Mouse (Mus musculus) stomach, postnatal 0 days (tissue): ENCODE measurements at regions not wholly inside any gene's neighbourhood (a gene's known extent, or its start where the extent isn't known, plus 50 kb on each side); places are given as distances from the start of the nearest gene placed in this dataset.
A peak's percentile ranks its signal among the peaks of the same experiment; 100 is the strongest.

ENCODE experiments used
- ATAC-seq: fragments of 200-750 bp; cut with Nextera tagmentation; 2 replicates; pipeline ENCODE4 v1.8.0; 2017; ENCODE audit not compliant: low FRiP score, low TSS enrichment
- DNase-seq: peaks from one replicate; pipeline ENCODE4 v3.0.0-alpha.2; 2016; ENCODE audit warnings: low spot score
- H3K27ac ChIP-seq: fragments of 300-500 bp; sonication (generic); replicated peaks from 2 replicates; pipeline ENCODE4 v1.5.1; 2014; ENCODE audit warnings: mild to moderate bottlenecking, control low read depth
- H3K27me3 ChIP-seq: fragments of 300-500 bp; sonication (generic); 2 replicates; pipeline ENCODE4 v1.6.1; 2014; ENCODE audit warnings: low read length; ENCODE audit not compliant: control insufficient read depth, insufficient read depth
- H3K36me3 ChIP-seq: fragments of 300-500 bp; sonication (generic); 2 replicates; pipeline ENCODE4 v1.6.1; 2014; ENCODE audit warnings: low read length, mixed read lengths; ENCODE audit not compliant: control insufficient read depth, insufficient read depth
- H3K4me1 ChIP-seq: fragments of 300-500 bp; sonication (generic); replicated peaks from 2 replicates; pipeline ENCODE4 v1.6.1; 2014; ENCODE audit warnings: antibody characterized with exemption; ENCODE audit not compliant: control insufficient read depth, insufficient read depth
- H3K4me2 ChIP-seq: fragments of 300-500 bp; sonication (generic); replicated peaks from 2 replicates; pipeline ENCODE4 v1.6.1; 2014; ENCODE audit warnings: low read depth, mild to moderate bottlenecking, control low read depth, moderate library complexity
- H3K4me3 ChIP-seq: fragments of 300-500 bp; sonication (generic); 2 replicates; pipeline ENCODE4 v1.5.1; 2014; ENCODE audit warnings: low read depth, low read length, control low read depth
- H3K9ac ChIP-seq: fragments of 300-500 bp; sonication (generic); 2 replicates; pipeline ENCODE4 v1.6.1; 2014; ENCODE audit warnings: mild to moderate bottlenecking, low read length, control low read depth, mixed read lengths
- H3K9me3 ChIP-seq: fragments of 300-500 bp; sonication (generic); 2 replicates; pipeline ENCODE4 v1.6.1; 2016; ENCODE audit warnings: low read length; ENCODE audit not compliant: control insufficient read depth
- CTCF ChIP-seq: IDR thresholded peaks from 2 replicates; pipeline ENCODE4 v1.5.1; 2016; ENCODE audit warnings: antibody characterized with exemption, low read depth, mild to moderate bottlenecking, moderate library complexity
- EP300 ChIP-seq: optimal IDR thresholded peaks from 2 replicates; pipeline ENCODE3; 2016; ENCODE audit warnings: antibody characterized with exemption
- WGBS: fragments of 180-500 bp; shearing (Covaris S2); extraction: QIAGEN DNeasy Blood & Tissue Kit; methylation state at CpG from one replicate; pipeline ENCODE4 v1.1.7; 2014; 5-methylcytosine and 5-hydroxymethylcytosine counted together

DNA sequence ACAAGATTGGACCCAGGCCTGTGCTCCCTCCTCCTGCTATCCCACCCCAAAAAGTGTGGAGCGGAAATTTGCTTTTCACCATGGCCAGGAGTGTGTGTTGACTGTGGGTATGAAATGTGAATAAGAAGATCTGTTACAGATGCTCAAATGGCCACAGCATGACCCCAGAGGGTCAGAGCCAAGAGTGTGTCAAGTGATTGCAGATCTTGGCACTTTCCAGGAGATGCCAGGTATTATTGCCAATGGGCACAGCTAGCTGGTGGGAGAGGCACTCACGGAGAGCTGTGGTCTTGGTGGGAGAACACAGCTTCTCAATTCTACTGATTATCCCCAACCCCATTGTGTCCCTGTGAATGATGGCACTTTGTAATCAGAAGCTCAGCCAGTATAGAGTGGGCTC lies 62.7 kb downstream of the Smim20 start:
- WGBS, result 82% methylated on average over 2 of the region's 2 CpGs
- H3K9ac ChIP-seq, result no peak overlapping the region
- no peak overlapping the region for H3K4me2 ChIP-seq
- TF ChIP-seq EP300 (no peak), CTCF (no peak)
- DNase-seq, result no peak
- H3K27ac ChIP-seq, result no peak overlapping the region
- H3K36me3 ChIP-seq, result no peaks in the 10 kb centered on the region
- H3K4me3 ChIP-seq, result no peak overlapping the region
- no peaks in the 10 kb centered on the region for H3K9me3 ChIP-seq
- ATAC-seq, result no peak
- no peaks in the 10 kb centered on the region for H3K27me3 ChIP-seq
- H3K4me1 ChIP-seq, result no peaks in the 10 kb centered on the region

DNA sequence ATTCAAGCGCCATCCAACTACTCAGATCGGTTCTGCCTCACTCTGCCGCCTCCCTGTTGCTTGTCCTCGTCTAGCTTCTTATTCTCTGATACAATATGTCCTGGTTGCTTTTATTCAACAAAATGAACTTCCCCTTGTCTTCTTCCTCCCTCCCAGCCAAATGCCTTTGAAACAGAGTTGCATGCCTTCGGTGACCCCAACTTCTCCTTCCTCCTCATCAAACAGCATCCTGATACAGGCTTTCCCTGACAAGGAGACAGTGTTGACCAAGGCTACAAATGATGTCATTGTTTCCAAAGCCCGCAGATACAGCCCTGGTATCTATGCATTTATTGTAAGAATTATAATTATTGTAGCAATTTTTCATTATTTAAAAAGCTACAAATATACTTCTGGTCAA lies 69.8 kb downstream of the Smim20 start:
- Histone ChIP-seq H3K27me3 (no peaks in the 10 kb centered on the region), H3K36me3 (no peaks in the 10 kb centered on the region), H3K4me2 (no peak overlapping the region), H3K27ac (no peak overlapping the region), H3K4me3 (no peak overlapping the region), H3K9ac (no peak overlapping the region), H3K4me1 (no peaks in the 10 kb centered on the region), H3K9me3 (no peaks in the 10 kb centered on the region)
- 77% methylated on average over 6 of the region's 6 CpGs for WGBS
- no peak for DNase-seq
- no peak for TF ChIP-seq CTCF
- no peak for TF ChIP-seq EP300
- no peak for ATAC-seq

DNA sequence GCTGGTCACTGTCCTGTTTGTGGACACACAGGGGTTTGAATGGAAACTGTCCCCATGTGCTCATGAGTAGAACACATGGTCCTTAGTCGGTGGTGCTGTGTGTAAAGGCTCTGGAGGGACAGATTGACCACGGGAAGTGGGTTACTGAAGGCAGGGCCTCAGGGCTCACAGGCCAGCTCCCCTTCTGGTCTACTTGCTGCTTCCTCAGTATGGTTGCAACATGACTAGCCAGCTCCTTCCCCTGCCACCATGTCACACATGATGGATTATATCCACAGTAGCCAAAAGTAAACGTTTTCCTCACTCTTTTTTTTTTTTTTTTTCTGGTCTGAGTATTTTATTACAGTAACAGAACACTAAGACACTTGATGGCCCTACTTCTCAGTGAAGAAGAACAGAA lies 70.9 kb downstream of the Smim20 start:
- Histone ChIP-seq H3K9ac (no peak overlapping the region), H3K36me3 (no peaks in the 10 kb centered on the region), H3K4me2 (no peak overlapping the region), H3K4me1 (no peaks in the 10 kb centered on the region), H3K27ac (no peak overlapping the region), H3K9me3 (no peaks in the 10 kb centered on the region), H3K4me3 (no peak overlapping the region), H3K27me3 (no peaks in the 10 kb centered on the region)
- WGBS, result 33% methylated on average over 3 of the region's 3 CpGs
- TF ChIP-seq CTCF (no peak), EP300 (no peak)
- DNase-seq, result no peak
- no peak for ATAC-seq

DNA sequence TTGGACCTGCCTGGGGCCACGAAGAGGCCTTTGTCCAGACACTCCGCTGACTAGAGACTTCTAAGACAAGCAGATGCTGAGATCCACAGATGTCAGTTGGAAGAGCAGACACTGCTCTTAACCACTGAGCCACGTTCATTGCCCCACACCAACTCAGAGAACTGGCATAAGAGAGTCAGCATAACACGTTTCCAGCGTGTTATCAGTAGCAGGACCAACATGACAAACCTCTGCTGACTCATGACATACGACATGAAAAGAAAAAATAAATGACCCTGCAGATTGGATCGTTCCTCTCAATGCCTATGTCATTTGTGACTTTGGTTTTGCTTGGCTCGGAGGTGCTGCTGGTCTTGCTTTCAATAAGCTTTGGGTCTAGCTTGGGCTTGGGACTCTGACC lies 78.3 kb downstream of the Smim20 start:
- Histone ChIP-seq H3K36me3 (no peaks in the 10 kb centered on the region), H3K4me1 (no peaks in the 10 kb centered on the region), H3K9me3 (no peaks in the 10 kb centered on the region), H3K27ac (no peak overlapping the region), H3K9ac (no peak overlapping the region), H3K27me3 (no peaks in the 10 kb centered on the region), H3K4me2 (no peak overlapping the region), H3K4me3 (no peak overlapping the region)
- 70% methylated on average over 8 of the region's 8 CpGs for WGBS
- TF ChIP-seq EP300, result no peak
- no peak for ATAC-seq
- no peak for DNase-seq

DNA sequence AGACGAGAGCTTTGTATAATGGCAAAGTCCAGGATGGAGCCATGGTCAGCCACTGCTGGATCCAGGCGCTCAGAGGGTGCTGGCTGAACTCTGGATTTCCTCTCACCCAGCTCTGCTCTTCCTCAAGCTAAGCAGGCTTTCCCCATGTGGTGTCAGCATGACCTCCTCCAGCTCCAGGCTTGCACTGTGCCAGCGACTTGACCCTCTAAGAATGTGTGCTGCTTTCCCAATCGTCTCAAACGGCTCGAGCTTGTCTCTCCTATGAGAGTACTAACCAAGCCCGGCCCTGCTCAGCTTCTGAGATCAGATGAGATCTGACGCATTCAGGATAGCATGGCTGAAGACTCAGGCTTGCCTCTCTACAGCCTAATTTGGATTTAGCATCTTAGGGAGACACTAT lies 79.1 kb downstream of the Smim20 start:
- WGBS, result 27% methylated on average over 8 of the region's 8 CpGs

DNA sequence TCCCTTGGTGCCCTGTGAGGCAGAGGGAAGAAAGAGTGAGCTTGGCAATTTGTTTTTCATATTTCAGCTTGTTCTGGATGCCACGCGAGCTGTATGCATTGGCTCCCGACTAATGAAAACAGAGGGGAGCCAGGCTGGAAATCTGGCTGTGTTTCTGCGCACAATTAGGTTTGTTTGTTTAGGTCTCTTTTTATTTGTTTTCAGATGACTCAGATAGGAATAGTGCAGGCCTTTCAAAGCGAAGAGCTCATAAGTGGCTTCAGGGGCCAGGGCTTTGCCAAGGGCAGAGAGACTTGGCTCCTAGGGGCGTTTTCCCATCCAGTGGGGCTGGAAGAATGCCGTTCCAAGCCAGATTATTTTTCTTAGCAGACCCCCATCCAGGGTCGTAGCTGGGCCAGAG lies 79.9 kb downstream of the Smim20 start:
- H3K9ac ChIP-seq, result no peak overlapping the region; the same call in 1 of the 2 replicates
- peak overlapping the region; percentile 35; the same call in 1 of the 2 replicates for H3K27ac ChIP-seq
- no peaks in the 10 kb centered on the region for H3K9me3 ChIP-seq
- ATAC-seq (peak; percentile 56; the same call in 1 of the 2 replicates), DNase-seq (no peak)
- no peaks in the 10 kb centered on the region for H3K27me3 ChIP-seq
- no peaks in the 10 kb centered on the region for H3K4me1 ChIP-seq
- TF ChIP-seq CTCF (no peak), EP300 (no peak)
- H3K4me2 ChIP-seq, result no peak overlapping the region
- WGBS, result 28% methylated on average over 8 of the region's 8 CpGs
- H3K4me3 ChIP-seq, result no peak overlapping the region
- no peaks in the 10 kb centered on the region for H3K36me3 ChIP-seq

More for the DNA sequence above, 79.1 kb downstream of the Smim20 start:
- ATAC-seq (peak; percentile 64; the same call in 1 of the 2 replicates), DNase-seq (no peak)
- Histone ChIP-seq H3K36me3 (no peaks in the 10 kb centered on the region), H3K27me3 (no peaks in the 10 kb centered on the region), H3K4me3 (no peak overlapping the region), H3K4me2 (no peak overlapping the region), H3K27ac (no peak overlapping the region; the same call in 1 of the 2 replicates), H3K9ac (no peak overlapping the region), H3K9me3 (no peaks in the 10 kb centered on the region), H3K4me1 (no peaks in the 10 kb centered on the region)
- no peak for TF ChIP-seq EP300
- no peak for TF ChIP-seq CTCF

DNA sequence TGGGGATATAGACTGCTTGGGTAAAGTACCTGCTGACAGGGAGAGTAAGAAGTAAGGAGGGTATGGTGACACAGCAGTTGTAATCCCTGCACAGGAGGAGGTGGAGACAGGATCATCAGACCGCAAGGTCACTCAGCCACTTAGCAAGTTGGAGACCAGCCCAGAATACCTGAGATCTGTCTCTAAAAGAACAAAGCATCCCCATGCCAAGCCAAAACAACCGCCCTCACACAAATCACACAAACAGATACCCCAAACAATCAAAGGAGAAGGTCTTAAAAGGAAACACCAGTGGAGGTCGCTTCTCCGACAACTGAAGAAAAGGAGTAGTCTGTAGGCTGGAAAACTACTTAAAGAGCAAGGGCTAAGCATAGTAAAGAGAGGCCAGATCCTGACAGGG lies 86.0 kb downstream of the Smim20 start:
- H3K4me3 ChIP-seq, result no peak overlapping the region
- no peak overlapping the region for H3K4me2 ChIP-seq
- H3K27me3 ChIP-seq, result no peaks in the 10 kb centered on the region
- no peak for ATAC-seq
- H3K9me3 ChIP-seq, result no peaks in the 10 kb centered on the region
- no peak overlapping the region for H3K27ac ChIP-seq
- H3K36me3 ChIP-seq, result no peaks in the 10 kb centered on the region
- no peak overlapping the region for H3K9ac ChIP-seq
- DNase-seq, result no peak
- TF ChIP-seq EP300, result no peak
- TF ChIP-seq CTCF, result no peak
- WGBS, result 60% methylated on average over 4 of the region's 4 CpGs
- H3K4me1 ChIP-seq, result no peaks in the 10 kb centered on the region
